Mouse (Mus musculus): ENCODE results near the gene Vmn1r219. TPM values are rescaled to one million over a fixed set of nuclear protein-coding genes. Genes with fewer than 3 reads are reported as not detected.
"Not testable (repeated sequence)": the region's sequence is repeated elsewhere in the genome, so short reads cannot be mapped to it uniquely, and the experiment has no call there.

Vmn1r219 gene
- 0.01 TPM in 1 of 2 replicates, not detected in the other for polyA plus RNA-seq (2015; fragmentation: Nextera tagmentation; extraction: Ambion mirVana)

DNA sequence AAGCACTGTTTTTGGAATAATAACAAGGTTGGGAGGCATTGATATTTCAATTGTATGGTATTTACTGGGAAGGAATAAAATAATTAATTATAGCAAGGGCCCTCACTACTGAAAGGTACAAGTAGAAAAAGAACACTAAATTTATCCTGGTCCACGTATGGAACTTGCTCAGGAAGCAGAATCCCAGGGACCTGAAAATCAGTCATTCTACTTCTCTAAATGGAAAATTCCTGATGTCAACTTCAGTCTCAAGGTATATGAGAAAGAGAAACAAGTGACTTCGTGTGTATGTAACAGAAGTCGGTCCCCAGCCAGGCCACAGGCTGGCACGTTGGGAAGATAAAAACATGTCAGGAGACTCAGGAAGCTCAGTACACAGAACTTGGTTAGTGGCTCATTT, at the start of gene Vmn1r219:
TSS of gene Vmn1r219 (plus strand) at position 301 of the 400 bp plus-strand sequence.
- no peaks in the 10 kb centered on the region for H3K9me3 ChIP-seq (replicated peaks; ENCODE audit: control insufficient read depth, low read length)
- ATAC-seq (replicated peaks; ENCODE audit: extremely low read depth, insufficient read depth, low FRiP score): no peak
- peaks cover 4% of the 10 kb centered on the region for H3K4me1 ChIP-seq (ENCODE audit: control insufficient read depth, insufficient read depth, low read length)
- 64% methylated on average over 4 of the region's 4 CpGs for WGBS
- H3K27me3 ChIP-seq (ENCODE audit: control insufficient read depth, insufficient read depth, low read length): no peaks in the 10 kb centered on the region
- no peak within 1 kb of the TSS for H3K27ac ChIP-seq (ENCODE audit: low read length)
- no peak within 1 kb of the TSS for H3K9ac ChIP-seq (ENCODE audit: low read length)
- no peaks in the 10 kb centered on the region for H3K36me3 ChIP-seq (ENCODE audit: control insufficient read depth, insufficient read depth)
- H3K4me2 ChIP-seq (ENCODE audit: low read depth, low read length): no peak within 1 kb of the TSS
- no peak within 1 kb of the TSS for H3K4me3 ChIP-seq (ENCODE audit: low read length)

GRCm38 (mm10) chr13:23118126-23118525, 41.0 kb upstream of the Vmn1r219 start, which contains the start of gene Vmn1r217:
Gene Vmn1r217, minus strand, starts transcription at chr13:23118226.
- not testable (repeated sequence) for H3K36me3 ChIP-seq (ENCODE audit: control insufficient read depth, insufficient read depth); H3K4me2 ChIP-seq (ENCODE audit: low read depth, low read length); H3K4me1 ChIP-seq (ENCODE audit: control insufficient read depth, insufficient read depth, low read length); H3K27ac ChIP-seq (ENCODE audit: low read length); H3K4me3 ChIP-seq (ENCODE audit: low read length); H3K27me3 ChIP-seq (ENCODE audit: control insufficient read depth, insufficient read depth, low read length); H3K9ac ChIP-seq (ENCODE audit: low read length); H3K9me3 ChIP-seq (replicated peaks; ENCODE audit: control insufficient read depth, low read length); ATAC-seq (replicated peaks; ENCODE audit: extremely low read depth, insufficient read depth, low FRiP score)
- 65% methylated on average over 1 of the region's 1 CpGs for WGBS

- no peak for ATAC-seq (replicated peaks; ENCODE audit: extremely low read depth, insufficient read depth, low FRiP score)
- H3K27ac ChIP-seq (ENCODE audit: low read length): no peak overlapping the region
- no peak overlapping the region for H3K4me3 ChIP-seq (ENCODE audit: low read length)
- H3K4me1 ChIP-seq (ENCODE audit: control insufficient read depth, insufficient read depth, low read length): no peaks in the 10 kb centered on the region
- no peaks in the 10 kb centered on the region for H3K9me3 ChIP-seq (replicated peaks; ENCODE audit: control insufficient read depth, low read length)
- WGBS: 81% methylated on average over 2 of the region's 2 CpGs
- H3K9ac ChIP-seq (ENCODE audit: low read length): no peak overlapping the region
- H3K36me3 ChIP-seq (ENCODE audit: control insufficient read depth, insufficient read depth): no peaks in the 10 kb centered on the region
- no peaks in the 10 kb centered on the region for H3K27me3 ChIP-seq (ENCODE audit: control insufficient read depth, insufficient read depth, low read length)
- no peak overlapping the region for H3K4me2 ChIP-seq (ENCODE audit: low read depth, low read length)
Measured at GRCm38 (mm10) chr13:23120611-23121010, 38.5 kb upstream of the Vmn1r219 start.

- no peaks in the 10 kb centered on the region for H3K4me1 ChIP-seq (ENCODE audit: control insufficient read depth, insufficient read depth, low read length)
- H3K4me2 ChIP-seq (ENCODE audit: low read depth, low read length): no peak within 1 kb of the TSS
- no peaks in the 10 kb centered on the region for H3K36me3 ChIP-seq (ENCODE audit: control insufficient read depth, insufficient read depth)
- WGBS: 59% methylated on average over 3 of the region's 3 CpGs
- no peak within 1 kb of the TSS for H3K9ac ChIP-seq (ENCODE audit: low read length)
- H3K9me3 ChIP-seq (replicated peaks; ENCODE audit: control insufficient read depth, low read length): no peaks in the 10 kb centered on the region
- H3K27ac ChIP-seq (ENCODE audit: low read length): no peak within 1 kb of the TSS
- no peaks in the 10 kb centered on the region for H3K27me3 ChIP-seq (ENCODE audit: control insufficient read depth, insufficient read depth, low read length)
- no peak for ATAC-seq (replicated peaks; ENCODE audit: extremely low read depth, insufficient read depth, low FRiP score)
- no peak within 1 kb of the TSS for H3K4me3 ChIP-seq (ENCODE audit: low read length)
Measured at GRCm38 (mm10) chr13:23133099-23133498, 26.0 kb upstream of the Vmn1r219 start, which contains the start of gene Vmn1r218. Gene Vmn1r218, plus strand, starts transcription at chr13:23133155.

- H3K4me1 ChIP-seq (ENCODE audit: control insufficient read depth, insufficient read depth, low read length): no peaks in the 10 kb centered on the region
- no peaks in the 10 kb centered on the region for H3K27me3 ChIP-seq (ENCODE audit: control insufficient read depth, insufficient read depth, low read length)
- H3K4me2 ChIP-seq (ENCODE audit: low read depth, low read length): no peak overlapping the region
- 77% methylated on average over 1 of the region's 1 CpGs for WGBS
- no peak overlapping the region for H3K27ac ChIP-seq (ENCODE audit: low read length)
- ATAC-seq (replicated peaks; ENCODE audit: extremely low read depth, insufficient read depth, low FRiP score): no peak
- no peak overlapping the region for H3K9ac ChIP-seq (ENCODE audit: low read length)
- no peak overlapping the region for H3K4me3 ChIP-seq (ENCODE audit: low read length)
- H3K36me3 ChIP-seq (ENCODE audit: control insufficient read depth, insufficient read depth): no peaks in the 10 kb centered on the region
- no peaks in the 10 kb centered on the region for H3K9me3 ChIP-seq (replicated peaks; ENCODE audit: control insufficient read depth, low read length)
Measured at GRCm38 (mm10) chr13:23133501-23133900, 25.6 kb upstream of the Vmn1r219 start.

DNA sequence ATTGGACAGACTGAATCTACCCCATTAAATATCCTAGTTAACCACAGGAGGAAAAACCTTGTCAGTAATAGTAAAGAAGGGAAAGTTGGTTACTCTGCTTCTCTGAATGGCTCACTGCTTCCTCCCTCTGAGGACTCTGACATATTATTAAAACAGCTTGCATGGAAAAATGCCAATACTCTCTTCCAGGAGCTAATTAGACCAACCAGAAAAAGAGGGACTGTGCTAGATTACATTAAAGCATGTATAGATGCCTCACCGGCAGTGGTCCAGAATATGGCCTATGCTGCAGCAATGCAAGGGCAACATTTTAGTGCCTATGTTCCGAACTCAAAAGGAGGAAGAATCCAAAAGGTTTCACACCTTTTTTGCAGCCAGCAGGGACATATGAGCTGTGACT, 20.2 kb upstream of the Vmn1r219 start:
- Histone ChIP-seq H3K4me3 (ENCODE audit: low read length) (no peak overlapping the region), H3K9ac (ENCODE audit: low read length) (no peak overlapping the region), H3K36me3 (ENCODE audit: control insufficient read depth, insufficient read depth) (no peaks in the 10 kb centered on the region), H3K4me1 (ENCODE audit: control insufficient read depth, insufficient read depth, low read length) (no peaks in the 10 kb centered on the region), H3K4me2 (ENCODE audit: low read depth, low read length) (no peak overlapping the region), H3K27me3 (ENCODE audit: control insufficient read depth, insufficient read depth, low read length) (no peaks in the 10 kb centered on the region), H3K9me3 (replicated peaks; ENCODE audit: control insufficient read depth, low read length) (no peaks in the 10 kb centered on the region), H3K27ac (ENCODE audit: low read length) (no peak overlapping the region)
- 73% methylated on average over 2 of the region's 2 CpGs for WGBS
- ATAC-seq (replicated peaks; ENCODE audit: extremely low read depth, insufficient read depth, low FRiP score): no peak

DNA sequence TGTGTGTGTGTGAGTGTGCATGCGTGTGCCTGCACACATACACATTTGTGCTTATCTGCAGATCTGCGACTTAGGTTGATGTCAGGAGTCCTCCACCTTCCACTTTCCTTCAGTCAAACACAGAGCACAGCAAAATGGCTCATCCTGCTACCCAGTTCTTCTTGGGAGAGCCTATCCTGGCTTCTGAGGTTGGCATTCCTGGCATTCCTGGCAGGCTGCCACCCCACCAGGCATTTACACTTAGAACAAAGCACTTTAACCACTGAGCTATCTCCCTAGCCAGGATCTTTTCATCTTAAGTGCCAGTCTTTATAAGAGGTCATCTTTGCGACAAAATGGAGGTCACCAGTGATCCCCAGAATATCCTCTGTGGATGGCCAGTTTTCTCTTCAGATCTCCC, 1.3 kb upstream of the Vmn1r219 start:
- no peaks in the 10 kb centered on the region for H3K27me3 ChIP-seq (ENCODE audit: control insufficient read depth, insufficient read depth, low read length)
- no peak overlapping the region for H3K9ac ChIP-seq (ENCODE audit: low read length)
- no peaks in the 10 kb centered on the region for H3K36me3 ChIP-seq (ENCODE audit: control insufficient read depth, insufficient read depth)
- H3K4me3 ChIP-seq (ENCODE audit: low read length): no peak overlapping the region
- 45% methylated on average over 3 of the region's 3 CpGs for WGBS
- no peaks in the 10 kb centered on the region for H3K9me3 ChIP-seq (replicated peaks; ENCODE audit: control insufficient read depth, low read length)
- H3K4me2 ChIP-seq (ENCODE audit: low read depth, low read length): no peak overlapping the region
- H3K27ac ChIP-seq (ENCODE audit: low read length): no peak overlapping the region
- peaks cover 4% of the 10 kb centered on the region for H3K4me1 ChIP-seq (ENCODE audit: control insufficient read depth, insufficient read depth, low read length)
- peak; percentile 70 for ATAC-seq (replicated peaks; ENCODE audit: extremely low read depth, insufficient read depth, low FRiP score)

- H3K9ac ChIP-seq (ENCODE audit: low read length); H3K4me2 ChIP-seq (ENCODE audit: low read depth, low read length); H3K27ac ChIP-seq (ENCODE audit: low read length); H3K4me3 ChIP-seq (ENCODE audit: low read length); H3K27me3 ChIP-seq (ENCODE audit: control insufficient read depth, insufficient read depth, low read length); ATAC-seq (replicated peaks; ENCODE audit: extremely low read depth, insufficient read depth, low FRiP score); H3K4me1 ChIP-seq (ENCODE audit: control insufficient read depth, insufficient read depth, low read length); H3K36me3 ChIP-seq (ENCODE audit: control insufficient read depth, insufficient read depth); H3K9me3 ChIP-seq (replicated peaks; ENCODE audit: control insufficient read depth, low read length): not testable (repeated sequence)
- 78% methylated on average over 4 of the region's 4 CpGs for WGBS
Measured at GRCm38 (mm10) chr13:23166471-23166870, 7.4 kb downstream of the Vmn1r219 start.

DNA sequence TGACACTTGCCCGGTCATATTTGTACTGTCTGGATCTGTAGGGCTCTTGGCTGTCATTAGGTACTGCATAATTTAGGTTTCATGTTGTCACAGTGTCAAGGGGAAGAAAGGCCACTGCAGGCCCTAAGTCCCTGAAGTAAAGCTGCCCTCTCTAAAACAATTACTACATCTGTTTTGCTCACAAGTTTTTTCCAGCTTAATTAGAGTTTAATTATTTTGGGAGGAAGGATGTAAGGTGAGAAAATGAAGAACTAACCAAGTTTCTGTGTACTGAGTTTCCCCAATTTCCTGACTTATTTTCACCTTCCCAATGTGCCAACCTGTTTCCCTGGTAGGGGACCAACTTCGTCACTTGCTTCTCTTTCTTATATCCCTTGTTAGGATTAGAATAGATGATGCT, 28.8 kb downstream of the Vmn1r219 start, which contains the start of gene Vmn1r220:
TSS of gene Vmn1r220 (minus strand) at position 101 of the 400 bp plus-strand sequence.
- no peak for ATAC-seq (replicated peaks; ENCODE audit: extremely low read depth, insufficient read depth, low FRiP score)
- Histone ChIP-seq H3K9ac (ENCODE audit: low read length) (no peak within 1 kb of the TSS), H3K4me3 (ENCODE audit: low read length) (no peak within 1 kb of the TSS), H3K4me2 (ENCODE audit: low read depth, low read length) (no peak within 1 kb of the TSS), H3K9me3 (replicated peaks; ENCODE audit: control insufficient read depth, low read length) (no peaks in the 10 kb centered on the region), H3K4me1 (ENCODE audit: control insufficient read depth, insufficient read depth, low read length) (no peaks in the 10 kb centered on the region), H3K27ac (ENCODE audit: low read length) (no peak within 1 kb of the TSS), H3K36me3 (ENCODE audit: control insufficient read depth, insufficient read depth) (no peaks in the 10 kb centered on the region), H3K27me3 (ENCODE audit: control insufficient read depth, insufficient read depth, low read length) (no peaks in the 10 kb centered on the region)
- 80% methylated on average over 2 of the region's 2 CpGs for WGBS
